Mouse (Mus musculus): ENCODE measurements at regions not wholly inside any gene's neighbourhood (a gene's known extent, or its start where the extent isn't known, plus 50 kb on each side); places are given as distances from the start of the nearest gene placed in this dataset.

DNA sequence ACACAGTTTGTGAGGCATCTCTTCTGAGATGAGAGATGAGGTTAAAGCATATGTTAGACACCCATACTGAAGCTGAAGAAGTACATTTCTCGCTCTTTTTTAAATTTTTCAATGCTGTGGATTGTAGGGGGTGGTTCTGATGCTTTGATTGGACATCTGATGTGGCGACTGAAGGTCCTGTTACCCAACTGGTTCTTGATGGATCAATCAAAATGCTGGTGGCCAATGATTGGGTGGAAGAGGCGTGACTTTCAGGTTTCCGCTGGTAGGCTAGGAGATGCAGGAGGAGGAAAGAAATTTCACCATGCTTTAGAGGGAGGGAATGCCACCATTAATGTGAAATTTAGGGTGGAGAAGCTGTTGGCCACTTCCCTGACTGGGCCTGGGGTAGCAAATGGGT is 272.7 kb upstream of the Bmp2 start:
- Histone ChIP-seq H3K9me3 (replicated peaks; ENCODE audit: control insufficient read depth, low read length) (no peaks in the 10 kb centered on the region), H3K36me3 (ENCODE audit: control insufficient read depth, insufficient read depth, low read length) (no peaks in the 10 kb centered on the region), H3K4me3 (replicated peaks; ENCODE audit: low read length) (no peak overlapping the region), H3K27ac (ENCODE audit: low read length) (no peak overlapping the region), H3K27me3 (ENCODE audit: control insufficient read depth, insufficient read depth, low read length) (no peaks in the 10 kb centered on the region), H3K4me1 (ENCODE audit: control insufficient read depth, insufficient read depth, low read length) (no peaks in the 10 kb centered on the region), H3K4me2 (ENCODE audit: low read depth, low read length) (no peak overlapping the region), H3K9ac (ENCODE audit: low read length) (no peak overlapping the region)
- WGBS = 84% methylated on average over 4 of the region's 4 CpGs
- ATAC-seq (ENCODE audit: insufficient read depth, low FRiP score) = no peak

DNA sequence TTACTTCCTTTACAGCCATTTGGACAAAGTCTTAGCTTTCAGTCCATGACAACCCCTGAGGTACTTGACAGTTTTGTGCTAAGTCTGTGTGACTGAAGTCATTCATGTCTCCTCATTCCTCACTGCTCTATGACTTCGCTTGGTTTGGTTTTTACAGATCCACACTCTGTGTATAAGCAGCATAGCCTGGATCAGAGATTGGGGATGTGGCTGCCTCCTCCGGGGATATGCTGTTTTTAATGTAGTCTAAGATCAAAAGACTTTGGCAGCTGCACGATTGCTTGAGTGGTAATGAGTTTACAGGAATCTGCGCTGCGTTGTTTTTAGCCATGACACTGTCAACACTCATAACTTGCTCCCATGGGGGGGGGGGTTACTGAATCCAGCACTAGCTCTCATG is 269.3 kb upstream of the Bmp2 start:
- 67% methylated on average over 5 of the region's 5 CpGs for WGBS
- Histone ChIP-seq H3K4me1 (ENCODE audit: control insufficient read depth, insufficient read depth, low read length) (no peaks in the 10 kb centered on the region), H3K4me3 (replicated peaks; ENCODE audit: low read length) (no peak overlapping the region), H3K9me3 (replicated peaks; ENCODE audit: control insufficient read depth, low read length) (no peaks in the 10 kb centered on the region), H3K36me3 (ENCODE audit: control insufficient read depth, insufficient read depth, low read length) (no peaks in the 10 kb centered on the region), H3K9ac (ENCODE audit: low read length) (no peak overlapping the region), H3K4me2 (ENCODE audit: low read depth, low read length) (no peak overlapping the region), H3K27me3 (ENCODE audit: control insufficient read depth, insufficient read depth, low read length) (no peaks in the 10 kb centered on the region), H3K27ac (ENCODE audit: low read length) (no peak overlapping the region)
- no peak for ATAC-seq (ENCODE audit: insufficient read depth, low FRiP score)

- no peak overlapping the region for H3K4me2 ChIP-seq (ENCODE audit: low read depth, low read length)
- H3K27ac ChIP-seq (ENCODE audit: low read length) = no peak overlapping the region
- no peak for ATAC-seq (ENCODE audit: insufficient read depth, low FRiP score)
- H3K9ac ChIP-seq (ENCODE audit: low read length) = no peak overlapping the region
- no peaks in the 10 kb centered on the region for H3K9me3 ChIP-seq (replicated peaks; ENCODE audit: control insufficient read depth, low read length)
- no peaks in the 10 kb centered on the region for H3K4me1 ChIP-seq (ENCODE audit: control insufficient read depth, insufficient read depth, low read length)
- WGBS = 35% methylated on average over 1 of the region's 1 CpGs
- no peak overlapping the region for H3K4me3 ChIP-seq (replicated peaks; ENCODE audit: low read length)
- H3K36me3 ChIP-seq (ENCODE audit: control insufficient read depth, insufficient read depth, low read length) = no peaks in the 10 kb centered on the region
- no peaks in the 10 kb centered on the region for H3K27me3 ChIP-seq (ENCODE audit: control insufficient read depth, insufficient read depth, low read length)
Observed at GRCm38 (mm10) chr2:133283709-133284108, 268.2 kb upstream of the Bmp2 start.

DNA sequence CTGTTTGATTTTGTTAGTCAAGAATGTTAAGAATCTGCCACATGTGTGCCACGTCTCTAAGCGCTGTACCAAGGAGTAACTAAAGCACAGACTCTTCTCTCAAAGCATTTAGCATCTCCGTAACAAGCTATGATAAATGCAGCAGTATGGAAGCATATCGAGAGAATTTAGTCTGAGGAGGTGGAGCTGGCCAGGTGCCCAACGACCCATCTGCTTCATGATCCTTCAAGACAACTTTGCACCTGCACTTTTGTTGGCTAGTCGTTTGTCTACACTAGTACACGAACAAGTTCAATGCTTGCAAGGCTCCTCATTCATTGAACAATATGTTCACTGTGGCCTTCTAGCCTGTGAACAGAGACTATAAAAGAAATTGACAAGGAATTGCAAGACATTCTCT is 257.8 kb upstream of the Bmp2 start:
- Histone ChIP-seq H3K4me2 (ENCODE audit: low read depth, low read length) (no peak overlapping the region), H3K36me3 (ENCODE audit: control insufficient read depth, insufficient read depth, low read length) (no peaks in the 10 kb centered on the region), H3K27ac (ENCODE audit: low read length) (no peak overlapping the region), H3K27me3 (ENCODE audit: control insufficient read depth, insufficient read depth, low read length) (no peaks in the 10 kb centered on the region), H3K9me3 (replicated peaks; ENCODE audit: control insufficient read depth, low read length) (no peaks in the 10 kb centered on the region), H3K4me1 (ENCODE audit: control insufficient read depth, insufficient read depth, low read length) (no peaks in the 10 kb centered on the region), H3K9ac (ENCODE audit: low read length) (no peak overlapping the region), H3K4me3 (replicated peaks; ENCODE audit: low read length) (no peak overlapping the region)
- no peak for ATAC-seq (ENCODE audit: insufficient read depth, low FRiP score)
- WGBS = 52% methylated on average over 7 of the region's 7 CpGs

- H3K4me1 ChIP-seq (ENCODE audit: control insufficient read depth, insufficient read depth, low read length) = no peaks in the 10 kb centered on the region
- H3K4me2 ChIP-seq (ENCODE audit: low read depth, low read length) = no peak overlapping the region
- no peak for ATAC-seq (ENCODE audit: insufficient read depth, low FRiP score)
- no peak overlapping the region for H3K9ac ChIP-seq (ENCODE audit: low read length)
- 66% methylated on average over 3 of the region's 3 CpGs for WGBS
- H3K9me3 ChIP-seq (replicated peaks; ENCODE audit: control insufficient read depth, low read length) = no peaks in the 10 kb centered on the region
- no peaks in the 10 kb centered on the region for H3K36me3 ChIP-seq (ENCODE audit: control insufficient read depth, insufficient read depth, low read length)
- no peak overlapping the region for H3K27ac ChIP-seq (ENCODE audit: low read length)
- no peaks in the 10 kb centered on the region for H3K27me3 ChIP-seq (ENCODE audit: control insufficient read depth, insufficient read depth, low read length)
- no peak overlapping the region for H3K4me3 ChIP-seq (replicated peaks; ENCODE audit: low read length)
Observed at GRCm38 (mm10) chr2:133305936-133306335, 246.0 kb upstream of the Bmp2 start.

DNA sequence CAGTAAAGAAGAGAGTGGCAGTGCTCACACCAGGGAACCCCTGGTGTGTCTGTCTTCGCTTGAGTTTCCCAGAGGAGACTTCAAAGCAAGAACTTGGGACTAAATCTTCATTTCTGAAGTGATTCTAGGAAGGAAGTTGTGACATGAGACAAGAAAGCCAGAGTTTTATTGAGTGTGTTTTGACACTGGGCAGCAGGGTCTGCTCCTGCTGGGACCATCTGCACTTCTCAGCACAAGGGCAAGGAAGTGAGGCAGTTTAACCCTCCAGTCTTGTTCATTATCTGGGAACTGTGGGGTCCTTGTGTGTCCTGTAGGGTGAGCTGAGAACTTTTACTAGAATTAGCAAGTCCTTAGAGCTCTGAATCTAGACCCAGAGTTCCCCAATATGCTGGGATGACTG is 241.0 kb upstream of the Bmp2 start:
- no peak for ATAC-seq (ENCODE audit: insufficient read depth, low FRiP score)
- no peaks in the 10 kb centered on the region for H3K36me3 ChIP-seq (ENCODE audit: control insufficient read depth, insufficient read depth, low read length)
- WGBS = 41% methylated on average over 1 of the region's 1 CpGs

GRCm38 (mm10) chr2:133326290-133327050 is 225.5 kb upstream of the Bmp2 start:
- H3K4me1 ChIP-seq (ENCODE audit: control insufficient read depth, insufficient read depth, low read length) = no peaks in the 10 kb centered on the region
- no peak overlapping the region for H3K4me3 ChIP-seq (replicated peaks; ENCODE audit: low read length)
- H3K9me3 ChIP-seq (replicated peaks; ENCODE audit: control insufficient read depth, low read length) = no peaks in the 10 kb centered on the region
- H3K27me3 ChIP-seq (ENCODE audit: control insufficient read depth, insufficient read depth, low read length) = no peaks in the 10 kb centered on the region
- no peak overlapping the region for H3K4me2 ChIP-seq (ENCODE audit: low read depth, low read length)
- no peaks in the 10 kb centered on the region for H3K36me3 ChIP-seq (ENCODE audit: control insufficient read depth, insufficient read depth, low read length)
- no peak overlapping the region for H3K27ac ChIP-seq (ENCODE audit: low read length)
- no peak overlapping the region for H3K9ac ChIP-seq (ENCODE audit: low read length)
- no peak for ATAC-seq (ENCODE audit: insufficient read depth, low FRiP score)
- 52% methylated on average over 6 of the region's 6 CpGs for WGBS

More for the DNA sequence above, 241.0 kb upstream of the Bmp2 start:
- Histone ChIP-seq H3K4me1 (ENCODE audit: control insufficient read depth, insufficient read depth, low read length) (no peaks in the 10 kb centered on the region), H3K27ac (ENCODE audit: low read length) (no peak overlapping the region), H3K9me3 (replicated peaks; ENCODE audit: control insufficient read depth, low read length) (no peaks in the 10 kb centered on the region), H3K9ac (ENCODE audit: low read length) (no peak overlapping the region), H3K27me3 (ENCODE audit: control insufficient read depth, insufficient read depth, low read length) (no peaks in the 10 kb centered on the region), H3K4me3 (replicated peaks; ENCODE audit: low read length) (no peak overlapping the region), H3K4me2 (ENCODE audit: low read depth, low read length) (no peak overlapping the region)

DNA sequence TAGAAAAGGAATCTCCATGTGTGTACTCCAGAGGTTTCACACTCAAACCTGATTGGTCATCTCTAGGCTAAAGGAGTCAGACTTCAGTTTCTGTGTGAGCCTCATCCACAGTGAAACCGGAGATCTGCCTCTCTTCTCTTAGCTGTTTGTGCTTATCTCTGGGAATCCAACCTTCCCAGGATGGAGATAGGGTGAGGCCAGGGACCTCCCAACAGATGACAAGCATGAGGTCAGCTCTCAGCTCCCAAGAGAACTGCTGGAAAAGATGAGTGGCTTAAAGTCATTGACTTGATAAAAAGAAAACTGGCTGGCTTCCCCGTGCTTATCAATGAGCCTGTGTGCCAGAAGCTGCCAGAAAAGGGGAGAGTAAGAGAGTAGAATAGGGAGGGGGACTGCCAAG is 224.3 kb upstream of the Bmp2 start:
- no peak for ATAC-seq (ENCODE audit: insufficient read depth, low FRiP score)
- H3K9ac ChIP-seq (ENCODE audit: low read length) = no peak overlapping the region
- 26% methylated on average over 2 of the region's 2 CpGs for WGBS
- H3K36me3 ChIP-seq (ENCODE audit: control insufficient read depth, insufficient read depth, low read length) = no peaks in the 10 kb centered on the region
- no peaks in the 10 kb centered on the region for H3K27me3 ChIP-seq (ENCODE audit: control insufficient read depth, insufficient read depth, low read length)
- no peak overlapping the region for H3K4me2 ChIP-seq (ENCODE audit: low read depth, low read length)
- no peaks in the 10 kb centered on the region for H3K9me3 ChIP-seq (replicated peaks; ENCODE audit: control insufficient read depth, low read length)
- no peak overlapping the region for H3K4me3 ChIP-seq (replicated peaks; ENCODE audit: low read length)
- no peaks in the 10 kb centered on the region for H3K4me1 ChIP-seq (ENCODE audit: control insufficient read depth, insufficient read depth, low read length)
- H3K27ac ChIP-seq (ENCODE audit: low read length) = no peak overlapping the region

DNA sequence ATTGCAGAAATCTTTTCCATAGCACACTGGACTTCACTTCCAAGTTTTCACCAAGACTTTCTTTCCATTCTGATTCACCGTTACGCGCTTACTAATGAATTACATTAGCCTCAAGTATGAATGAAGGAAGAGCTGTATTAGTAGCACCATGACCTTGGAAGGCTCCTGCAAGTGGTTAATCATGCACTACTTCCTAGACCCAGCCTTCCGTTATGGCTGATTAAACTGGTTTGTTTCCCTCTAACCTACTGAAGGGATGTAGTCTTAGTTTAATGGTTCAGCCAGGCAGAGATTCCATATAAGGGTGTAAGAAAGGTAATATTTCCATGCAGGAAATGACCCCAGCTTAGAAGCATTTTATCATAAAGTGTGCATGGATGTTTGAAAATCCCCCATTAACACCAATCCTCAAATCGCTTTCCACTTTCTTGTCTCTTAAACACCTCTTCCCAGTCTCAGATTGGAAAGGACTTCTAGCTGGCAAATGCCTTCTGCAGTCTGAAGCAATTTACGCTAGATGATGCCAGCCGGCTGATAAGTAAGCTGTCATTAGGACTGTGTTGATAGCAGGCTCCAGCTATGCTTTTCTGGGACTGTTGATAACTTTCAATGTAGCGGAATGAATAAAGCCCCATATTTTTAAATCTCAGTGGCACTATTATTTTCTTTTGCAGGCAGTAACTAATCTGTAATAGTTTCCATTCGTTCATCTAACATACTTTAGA is 215.6 kb upstream of the Bmp2 start:
- Histone ChIP-seq H3K9me3 (replicated peaks; ENCODE audit: control insufficient read depth, low read length) (no peaks in the 10 kb centered on the region), H3K27me3 (ENCODE audit: control insufficient read depth, insufficient read depth, low read length) (no peaks in the 10 kb centered on the region), H3K36me3 (ENCODE audit: control insufficient read depth, insufficient read depth, low read length) (no peaks in the 10 kb centered on the region), H3K4me2 (ENCODE audit: low read depth, low read length) (no peak overlapping the region), H3K4me3 (replicated peaks; ENCODE audit: low read length) (no peak overlapping the region), H3K27ac (ENCODE audit: low read length) (no peak overlapping the region), H3K4me1 (ENCODE audit: control insufficient read depth, insufficient read depth, low read length) (no peaks in the 10 kb centered on the region), H3K9ac (ENCODE audit: low read length) (no peak overlapping the region)
- 73% methylated on average over 9 of the region's 9 CpGs for WGBS
- no peak for ATAC-seq (ENCODE audit: insufficient read depth, low FRiP score)

Data from stomach, embryonic 16.5 days (tissue).